18 mouse cellular contexts compared by ENCODE assay signal in the genomic region with DNA sequence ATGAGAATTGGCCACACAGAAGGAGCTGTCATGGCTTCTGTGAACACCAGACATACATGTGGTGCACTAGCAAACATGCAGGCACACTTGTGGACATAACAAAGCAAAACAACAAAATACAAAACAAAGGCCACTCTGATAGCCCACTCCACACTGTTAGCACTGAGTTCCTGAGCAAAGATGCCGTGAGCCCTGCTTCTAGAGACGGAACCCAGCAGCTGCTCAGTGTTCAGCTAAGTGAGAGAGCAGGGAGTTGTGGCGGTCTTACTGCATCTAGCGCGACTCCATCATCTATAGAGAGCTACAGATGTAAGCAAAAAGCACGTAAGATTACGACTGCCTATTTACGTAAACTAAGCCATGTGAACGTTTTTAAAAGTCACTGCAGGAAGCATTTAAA.
DNase-seq lines count a peak whose midpoint lies in the region; ATAC-seq lines count a peak whose summit lies in the region.
"Had no signal": no experiment of that assay in that cellular context is flagged by ENCODE, and none has a peak within 500 bp of the region (broad histone marks: within the 10 kb centered on the region; RNA-seq: fewer than 3 reads in every experiment).

No protein-coding gene starts in this region.

- no peak overlapping the region for H3K4me3 ChIP-seq in forebrain, embryonic 14.5 days (ENCODE audit: low read depth, low read length)
- H3K4me3 ChIP-seq in forebrain, embryonic 16.5 days (replicated peaks; ENCODE audit: low read length) = no peak overlapping the region
- H3K4me3 ChIP-seq in liver, embryonic 13.5 days (replicated peaks) = no peak overlapping the region
- H3K4me3 ChIP-seq in neural tube, embryonic 13.5 days = no peak overlapping the region
- H3K4me3 ChIP-seq: heart, embryonic 15.5 days; limb, embryonic 15.5 days; neural tube, embryonic 12.5 days had no signal

- no peak overlapping the region for H3K4me2 ChIP-seq in forebrain, embryonic 14.5 days (ENCODE audit: low read length)
- no peak overlapping the region for H3K4me2 ChIP-seq in forebrain, embryonic 16.5 days (ENCODE audit: low read length)
- H3K4me2 ChIP-seq in liver, embryonic 13.5 days = no peak overlapping the region
- H3K4me2 ChIP-seq in neural tube, embryonic 13.5 days = no peak overlapping the region
- H3K4me2 ChIP-seq: heart, embryonic 15.5 days; limb, embryonic 15.5 days; neural tube, embryonic 12.5 days had no signal

- H3K36me3 ChIP-seq in forebrain, embryonic 14.5 days (ENCODE audit: control insufficient read depth, insufficient read depth, low read length) = no peaks in the 10 kb centered on the region
- no peaks in the 10 kb centered on the region for H3K36me3 ChIP-seq in forebrain, embryonic 16.5 days (ENCODE audit: control insufficient read depth, insufficient read depth)
- no peaks in the 10 kb centered on the region; the same call in 1 of the 2 replicates for H3K36me3 ChIP-seq in liver, embryonic 13.5 days
- no peaks in the 10 kb centered on the region for H3K36me3 ChIP-seq in neural tube, embryonic 13.5 days
- H3K36me3 ChIP-seq: heart, embryonic 15.5 days; neural tube, embryonic 12.5 days had no signal

- 71% methylated on average over 9 of the region's 9 CpGs for WGBS in forebrain, embryonic 14.5 days
- 64% methylated on average over 9 of the region's 9 CpGs for WGBS in forebrain, embryonic 16.5 days
- 80% methylated on average over 9 of the region's 9 CpGs for WGBS in liver, embryonic 13.5 days (ENCODE audit: insufficient replicate concordance)
- WGBS in neural tube, embryonic 13.5 days = 65% methylated on average over 9 of the region's 9 CpGs

- no peaks in the 10 kb centered on the region for H3K27me3 ChIP-seq in forebrain, embryonic 14.5 days (replicated peaks; ENCODE audit: control insufficient read depth, insufficient read depth, low read length)
- no peaks in the 10 kb centered on the region for H3K27me3 ChIP-seq in forebrain, embryonic 16.5 days (replicated peaks; ENCODE audit: control insufficient read depth, insufficient read depth, low read length)
- no peaks in the 10 kb centered on the region for H3K27me3 ChIP-seq in liver, embryonic 13.5 days
- H3K27me3 ChIP-seq in neural tube, embryonic 13.5 days = no peaks in the 10 kb centered on the region
- H3K27me3 ChIP-seq: CH12.LX; heart, embryonic 15.5 days; limb, embryonic 15.5 days; neural tube, embryonic 12.5 days had no signal

- H3K27ac ChIP-seq in forebrain, embryonic 14.5 days (ENCODE audit: low read depth, low read length) = no peak overlapping the region
- no peak overlapping the region for H3K27ac ChIP-seq in forebrain, embryonic 16.5 days (ENCODE audit: low read length)
- peak overlapping the region; percentile 8; the same call in 1 of the 2 replicates for H3K27ac ChIP-seq in liver, embryonic 13.5 days
- no peak overlapping the region for H3K27ac ChIP-seq in neural tube, embryonic 13.5 days (replicated peaks)
- H3K27ac ChIP-seq: heart, embryonic 15.5 days; limb, embryonic 15.5 days; neural tube, embryonic 12.5 days had no signal

- no peaks in the 10 kb centered on the region for H3K9me3 ChIP-seq in forebrain, embryonic 14.5 days (replicated peaks; ENCODE audit: control insufficient read depth, low read length)
- no peaks in the 10 kb centered on the region for H3K9me3 ChIP-seq in forebrain, embryonic 16.5 days (ENCODE audit: control insufficient read depth, low read length)
- H3K9me3 ChIP-seq in liver, embryonic 13.5 days (replicated peaks) = no peaks in the 10 kb centered on the region
- no peaks in the 10 kb centered on the region for H3K9me3 ChIP-seq in neural tube, embryonic 13.5 days
- H3K9me3 ChIP-seq: heart, embryonic 15.5 days; limb, embryonic 15.5 days; neural tube, embryonic 12.5 days had no signal

- H3K4me1 ChIP-seq in forebrain, embryonic 14.5 days (ENCODE audit: control insufficient read depth, insufficient read depth, low read length) = peaks cover 3% of the 10 kb centered on the region; the same call in 1 of the 2 replicates
- peaks cover 6% of the 10 kb centered on the region; the same call in 1 of the 2 replicates for H3K4me1 ChIP-seq in forebrain, embryonic 16.5 days (replicated peaks; ENCODE audit: control insufficient read depth, insufficient read depth, low read length)
- peaks cover 45% of the 10 kb centered on the region for H3K4me1 ChIP-seq in liver, embryonic 13.5 days (replicated peaks)
- peaks cover 17% of the 10 kb centered on the region for H3K4me1 ChIP-seq in neural tube, embryonic 13.5 days (replicated peaks)
- H3K4me1 ChIP-seq: limb, embryonic 15.5 days had no signal

- DNase-seq in forebrain, embryonic 14.5 days (ENCODE audit: low spot score) = peak; percentile 16
- no peak for DNase-seq in liver, embryonic 13.5 days
- DNase-seq in liver (no peak), MN1 (ENCODE audit: low spot score) (no peak)
- no peak for DNase-seq in neural tube, embryonic 10.5 days (ENCODE audit: extremely low spot score, low spot score)
- no peak for DNase-seq in urinary bladder, postnatal 36 days (ENCODE audit: low spot score in 2 of 2)
- DNase-seq: adrenal gland, adult 8-10 months; cerebellum, adult 9-10 months; kidney, adult 9 months; kidney, postnatal 36 days; right cerebral cortex, postnatal 4 days; thymus, postnatal 36 days had no signal

- peak; percentile 34; the same call in 1 of the 2 replicates for ATAC-seq in forebrain, embryonic 14.5 days
- ATAC-seq in forebrain, embryonic 16.5 days = no peak
- ATAC-seq in liver, embryonic 13.5 days (ENCODE audit: low read depth) = no peak
- 0 out of 2 replicates have a peak, but pooled peaks have one; percentile 23 for ATAC-seq in neural tube, embryonic 13.5 days (ENCODE audit: low read depth)

- H3K9ac ChIP-seq in forebrain, embryonic 14.5 days (ENCODE audit: low read length) = no peak overlapping the region
- no peak overlapping the region for H3K9ac ChIP-seq in forebrain, embryonic 16.5 days (replicated peaks; ENCODE audit: low read depth, low read length)
- no peak overlapping the region for H3K9ac ChIP-seq in liver, embryonic 13.5 days
- no peak overlapping the region for H3K9ac ChIP-seq in neural tube, embryonic 13.5 days
- H3K9ac ChIP-seq: heart, embryonic 15.5 days; limb, embryonic 15.5 days; neural tube, embryonic 12.5 days had no signal

Comparison
In these comparisons a context has a peak if more than half of its experiments do, and no peak if none do; other contexts are left out.
1. ATAC-seq: peak in forebrain, embryonic 14.5 days (single experiment) and neural tube, embryonic 13.5 days (single experiment); none in forebrain, embryonic 16.5 days (single experiment) and liver, embryonic 13.5 days (single experiment).